Mouse (Mus musculus) liver, adult 2 months (tissue): ENCODE data around the gene Abhd13.

Source experiments
- CTCF ChIP-seq: fragments of 200-500 bp; IDR thresholded peaks from 2 replicates; pipeline ENCODE4 v1.5.1; 2011; ENCODE audit warnings: low read depth, low read length, control low read depth
- POLR2A ChIP-seq: fragments of 200-500 bp; IDR thresholded peaks from 2 replicates; pipeline ENCODE4 v1.6.1; 2011; ENCODE audit warnings: low read length, control low read depth; ENCODE audit not compliant: insufficient read depth; ENCODE audit errors: extremely low read depth

DNA sequence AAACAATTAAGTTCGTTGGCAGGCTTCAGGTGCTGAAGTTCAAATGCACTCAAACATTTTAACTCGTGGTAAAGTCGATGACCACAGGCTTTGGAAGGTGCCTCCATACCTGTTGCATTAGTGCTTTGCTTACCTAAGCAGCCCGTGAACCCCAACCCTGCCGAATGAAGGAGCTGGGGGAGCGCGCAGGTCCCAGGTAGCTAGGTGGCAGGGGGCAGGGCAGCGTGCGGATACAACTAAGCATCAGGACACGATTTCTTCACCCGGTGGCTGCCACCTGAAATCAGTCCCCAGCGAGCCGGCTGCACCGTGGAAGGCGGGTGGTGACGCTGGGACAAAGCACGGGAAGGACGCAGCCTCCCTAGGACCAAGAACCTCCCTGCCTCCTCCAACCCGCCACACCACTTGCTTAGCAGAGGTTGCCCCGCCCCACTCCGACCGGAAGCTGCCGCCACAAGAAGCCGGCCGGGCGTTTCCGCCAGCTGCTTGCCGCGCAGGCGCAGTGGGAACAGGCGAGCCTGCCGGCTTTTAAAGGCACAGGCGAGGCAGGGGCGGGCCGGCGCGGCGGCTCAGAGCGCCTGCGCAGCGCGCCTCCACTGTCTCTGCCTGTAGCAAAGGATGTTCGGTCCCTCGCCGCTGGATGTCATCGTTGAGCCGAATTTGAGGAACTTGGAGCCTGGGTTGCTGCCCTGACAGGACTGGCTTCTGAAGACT, 1.5 kb upstream of the Abhd13 start:
- TF ChIP-seq CTCF (peak; percentile 91), POLR2A (no peak)
